Mouse (Mus musculus): ENCODE data around the gene BC107364.

DNA sequence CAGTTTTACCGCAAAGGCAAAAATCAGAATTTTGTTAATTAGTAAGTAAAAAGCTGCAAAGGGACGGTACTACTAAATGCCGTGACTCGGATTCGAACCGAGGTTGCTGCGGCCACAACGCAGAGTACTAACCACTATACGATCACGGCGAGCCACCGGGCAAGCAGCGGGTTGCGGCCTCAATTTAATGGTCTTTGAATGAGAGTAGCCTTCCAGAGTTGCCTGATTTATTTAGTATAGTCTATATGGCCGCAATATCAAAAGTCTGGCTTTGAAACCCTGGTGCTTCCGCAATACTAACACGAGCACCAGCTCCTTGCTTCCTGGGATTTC lies 48.1 kb upstream of the BC107364 start:
- no peak for TF ChIP-seq POLR2A (IDR thresholded peaks at IDR 0.05; ENCODE audit: control insufficient read depth, extremely low read depth, insufficient read depth, low read length, poor library complexity)
- TF ChIP-seq CTCF (IDR thresholded peaks at IDR 0.05; ENCODE audit: borderline replicate concordance, control insufficient read depth, extremely low read depth, insufficient read depth, low read length, poor library complexity), result no peak

All from thymus, adult 2 months (tissue).